Mouse (Mus musculus) cerebellum, adult 2 months (tissue): ENCODE data around the gene Ccr7.

Experiments
- CTCF ChIP-seq: fragments of 200-500 bp; IDR thresholded peaks from 2 replicates; pipeline ENCODE4 v1.5.1; 2011; ENCODE audit warnings: low read depth, mild to moderate bottlenecking, control low read depth, low read length, moderate library complexity, borderline replicate concordance; ENCODE audit not compliant: insufficient read depth
- POLR2A ChIP-seq: fragments of 200-500 bp; IDR thresholded peaks from 2 replicates; pipeline ENCODE4 v1.6.1; 2011; ENCODE audit warnings: low read length, control low read depth, borderline replicate concordance; ENCODE audit not compliant: insufficient read depth

DNA sequence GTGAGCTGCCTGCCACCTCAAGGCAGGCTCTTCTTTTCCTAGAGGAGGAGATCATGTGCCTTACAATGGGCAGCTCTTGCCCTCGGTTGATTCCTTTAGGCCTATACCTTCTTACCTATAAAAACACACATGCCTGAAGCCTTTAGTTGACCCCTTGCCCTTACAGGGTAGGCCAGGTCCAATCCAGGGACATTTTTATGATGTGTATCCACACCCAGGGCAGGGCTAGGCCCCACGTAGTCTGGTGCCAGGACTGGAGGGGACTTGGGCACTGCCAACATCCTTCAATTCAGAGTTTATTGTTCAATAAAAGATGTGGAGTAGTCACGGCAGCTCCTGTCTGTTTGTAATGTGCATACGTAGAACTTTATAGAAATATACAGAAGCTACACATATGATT is 58.5 kb downstream of the Ccr7 start:
- TF ChIP-seq CTCF = no peak
- TF ChIP-seq POLR2A = no peak
